Mouse (Mus musculus) stomach, postnatal 0 days (tissue): ENCODE data around the gene Abr. TPM values are rescaled to one million over a fixed set of nuclear protein-coding genes. Genes with fewer than 3 reads are reported as not detected.

Source experiments
- ATAC-seq: fragments of 200-750 bp; cut with Nextera tagmentation; 2 replicates; pipeline ENCODE4 v1.8.0; 2017; ENCODE audit not compliant: low FRiP score, low TSS enrichment
- DNase-seq: peaks from one replicate; pipeline ENCODE4 v3.0.0-alpha.2; 2016; ENCODE audit warnings: low spot score
- H3K27ac ChIP-seq: fragments of 300-500 bp; sonication (generic); replicated peaks from 2 replicates; pipeline ENCODE4 v1.5.1; 2014; ENCODE audit warnings: mild to moderate bottlenecking, control low read depth
- H3K27me3 ChIP-seq: fragments of 300-500 bp; sonication (generic); 2 replicates; pipeline ENCODE4 v1.6.1; 2014; ENCODE audit warnings: low read length; ENCODE audit not compliant: control insufficient read depth, insufficient read depth
- H3K36me3 ChIP-seq: fragments of 300-500 bp; sonication (generic); 2 replicates; pipeline ENCODE4 v1.6.1; 2014; ENCODE audit warnings: low read length, mixed read lengths; ENCODE audit not compliant: control insufficient read depth, insufficient read depth
- H3K4me1 ChIP-seq: fragments of 300-500 bp; sonication (generic); replicated peaks from 2 replicates; pipeline ENCODE4 v1.6.1; 2014; ENCODE audit warnings: antibody characterized with exemption; ENCODE audit not compliant: control insufficient read depth, insufficient read depth
- H3K4me2 ChIP-seq: fragments of 300-500 bp; sonication (generic); replicated peaks from 2 replicates; pipeline ENCODE4 v1.6.1; 2014; ENCODE audit warnings: low read depth, mild to moderate bottlenecking, control low read depth, moderate library complexity
- H3K4me3 ChIP-seq: fragments of 300-500 bp; sonication (generic); 2 replicates; pipeline ENCODE4 v1.5.1; 2014; ENCODE audit warnings: low read depth, low read length, control low read depth
- H3K9ac ChIP-seq: fragments of 300-500 bp; sonication (generic); 2 replicates; pipeline ENCODE4 v1.6.1; 2014; ENCODE audit warnings: mild to moderate bottlenecking, low read length, control low read depth, mixed read lengths
- H3K9me3 ChIP-seq: fragments of 300-500 bp; sonication (generic); 2 replicates; pipeline ENCODE4 v1.6.1; 2016; ENCODE audit warnings: low read length; ENCODE audit not compliant: control insufficient read depth
- CTCF ChIP-seq: IDR thresholded peaks from 2 replicates; pipeline ENCODE4 v1.5.1; 2016; ENCODE audit warnings: antibody characterized with exemption, low read depth, mild to moderate bottlenecking, moderate library complexity
- EP300 ChIP-seq: optimal IDR thresholded peaks from 2 replicates; pipeline ENCODE3; 2016; ENCODE audit warnings: antibody characterized with exemption
- WGBS: fragments of 180-500 bp; shearing (Covaris S2); extraction: QIAGEN DNeasy Blood & Tissue Kit; methylation state at CpG from one replicate; pipeline ENCODE4 v1.1.7; 2014; 5-methylcytosine and 5-hydroxymethylcytosine counted together
- polyA plus RNA-seq: library from polyadenylated mRNA; unstranded; fragments of >200 nt; fragmentation: Nextera tagmentation; extraction: Ambion mirVana; gene quantifications from 2 replicates; pipeline ENCODE4 v1.2.1, GENCODE M21; 2015

Gene Abr
- polyA plus RNA-seq, 1 experiment from 2014 or later = 19.3 TPM

- no peak for ATAC-seq
- 83% methylated on average over 6 of the region's 6 CpGs for WGBS
Observed at GRCm38 (mm10) chr11:76618134-76618533, 4.0 kb downstream of the Abr start.

GRCm38 (mm10) chr11:76614246-76614645 is 7.9 kb downstream of the Abr start:
- no peak for ATAC-seq
- H3K4me2 ChIP-seq = no peak overlapping the region
- no peaks in the 10 kb centered on the region for H3K9me3 ChIP-seq
- H3K27ac ChIP-seq = no peak overlapping the region
- no peaks in the 10 kb centered on the region for H3K4me1 ChIP-seq
- DNase-seq = no peak
- no peaks in the 10 kb centered on the region for H3K27me3 ChIP-seq
- WGBS = 49% methylated on average over 2 of the region's 2 CpGs
- no peak overlapping the region for H3K4me3 ChIP-seq
- no peaks in the 10 kb centered on the region for H3K36me3 ChIP-seq
- no peak overlapping the region for H3K9ac ChIP-seq
- no peak for TF ChIP-seq CTCF

More at GRCm38 (mm10) chr11:76618134-76618533, 4.0 kb downstream of the Abr start:
- Histone ChIP-seq H3K27me3 (0 out of 2 replicates have a peak, but pooled peaks cover 2% of the 10 kb centered on the region), H3K4me3 (no peak overlapping the region), H3K9ac (no peak overlapping the region), H3K36me3 (no peaks in the 10 kb centered on the region), H3K4me1 (no peaks in the 10 kb centered on the region), H3K27ac (no peak overlapping the region), H3K9me3 (no peaks in the 10 kb centered on the region), H3K4me2 (no peak overlapping the region)
- TF ChIP-seq CTCF = no peak
- TF ChIP-seq EP300 = no peak
- DNase-seq = no peak

GRCm38 (mm10) chr11:76612638-76613104 is 9.4 kb downstream of the Abr start:
- ATAC-seq (peak; percentile 32; the same call in 1 of the 2 replicates), DNase-seq (peak; percentile 39)
- no peak for TF ChIP-seq EP300
- no peak for TF ChIP-seq CTCF
- Histone ChIP-seq H3K27ac (no peak overlapping the region), H3K36me3 (no peaks in the 10 kb centered on the region), H3K9ac (peak overlapping the region; percentile 32; the same call in 1 of the 2 replicates), H3K9me3 (no peaks in the 10 kb centered on the region), H3K27me3 (no peaks in the 10 kb centered on the region), H3K4me1 (no peaks in the 10 kb centered on the region), H3K4me2 (peak overlapping the region; percentile 71), H3K4me3 (peak overlapping the region; percentile 36)
- WGBS = under 1% methylated on average over 19 of the region's 19 CpGs

GRCm38 (mm10) chr11:76610948-76611347 is 11.2 kb downstream of the Abr start:
- H3K4me3 ChIP-seq = no peak overlapping the region
- no peak for ATAC-seq
- H3K4me1 ChIP-seq = no peaks in the 10 kb centered on the region
- H3K9me3 ChIP-seq = no peaks in the 10 kb centered on the region
- H3K27me3 ChIP-seq = no peaks in the 10 kb centered on the region
- no peak overlapping the region for H3K9ac ChIP-seq
- DNase-seq = no peak
- TF ChIP-seq CTCF = no peak
- no peak for TF ChIP-seq EP300
- H3K4me2 ChIP-seq = no peak overlapping the region
- no peaks in the 10 kb centered on the region for H3K36me3 ChIP-seq
- no peak overlapping the region for H3K27ac ChIP-seq

- Histone ChIP-seq H3K9me3 (no peaks in the 10 kb centered on the region), H3K27ac (no peak overlapping the region), H3K4me2 (no peak overlapping the region), H3K9ac (no peak overlapping the region), H3K36me3 (no peaks in the 10 kb centered on the region), H3K4me3 (no peak overlapping the region), H3K27me3 (no peaks in the 10 kb centered on the region), H3K4me1 (no peaks in the 10 kb centered on the region)
- ATAC-seq (no peak), DNase-seq (no peak)
- whole genome bisulfite sequencing = 76% methylated on average over 9 of the region's 9 CpGs
- no peak for TF ChIP-seq EP300
- no peak for TF ChIP-seq CTCF
Observed at GRCm38 (mm10) chr11:76606521-76606920, 15.6 kb downstream of the Abr start.

- H3K9ac ChIP-seq = no peak overlapping the region
- DNase-seq = no peak
- 25% methylated on average over 2 of the region's 2 CpGs for WGBS
Observed at GRCm38 (mm10) chr11:76599219-76599618, 22.9 kb downstream of the Abr start.

More at GRCm38 (mm10) chr11:76599219-76599618, 22.9 kb downstream of the Abr start:
- Histone ChIP-seq H3K4me3 (no peak overlapping the region), H3K27ac (no peak overlapping the region), H3K4me1 (no peaks in the 10 kb centered on the region), H3K4me2 (no peak overlapping the region), H3K36me3 (no peaks in the 10 kb centered on the region), H3K27me3 (no peaks in the 10 kb centered on the region), H3K9me3 (no peaks in the 10 kb centered on the region)
- no peak for ATAC-seq
- TF ChIP-seq EP300 (no peak), CTCF (no peak)
